Mouse (Mus musculus) spleen, postnatal 36 days (tissue): ENCODE results near the gene Cmc1.
"Not testable (repeated sequence)": the region's sequence is repeated elsewhere in the genome, so short reads cannot be mapped to it uniquely, and the experiment has no call there.

Experiments
- DNase-seq, 2 experiments: peaks; one replicate each; pipeline ENCODE4 v3.0.0; 2022; ENCODE audit warnings: low spot score in 2 of 2, mixed read lengths in 1 of 2

Gene Cmc1

GRCm38 (mm10) chr9:118140356-118140755 lies 9.6 kb downstream of the Cmc1 start:
- DNase-seq: not testable (repeated sequence)

GRCm38 (mm10) chr9:118110360-118110710 lies 39.6 kb downstream of the Cmc1 start:
- no peak for DNase-seq

GRCm38 (mm10) chr9:118109697-118110359 lies 40.1 kb downstream of the Cmc1 start:
- DNase-seq: peak; percentile 11 to 25

- no peak for DNase-seq
These were observed 41.4 kb downstream of the Cmc1 start for GRCm38 (mm10) chr9:118108527-118109011.

GRCm38 (mm10) chr9:118101802-118102201 lies 48.2 kb downstream of the Cmc1 start:
- DNase-seq: no peak

GRCm38 (mm10) chr9:118100484-118100883 lies 49.5 kb downstream of the Cmc1 start:
- DNase-seq: no peak

- no peak for DNase-seq
These were observed 50.6 kb downstream of the Cmc1 start for GRCm38 (mm10) chr9:118099395-118099794.

GRCm38 (mm10) chr9:118083834-118084233 lies 66.1 kb downstream of the Cmc1 start:
- DNase-seq: no peak

- DNase-seq: no peak
These were observed 67.2 kb downstream of the Cmc1 start for GRCm38 (mm10) chr9:118082575-118083431.

- no peak for DNase-seq
These were observed 76.6 kb downstream of the Cmc1 start for GRCm38 (mm10) chr9:118073358-118073757.

GRCm38 (mm10) chr9:118072101-118072500 lies 77.9 kb downstream of the Cmc1 start:
- DNase-seq: no peak

GRCm38 (mm10) chr9:118071337-118071736 lies 78.6 kb downstream of the Cmc1 start:
- no peak for DNase-seq

GRCm38 (mm10) chr9:118070442-118070841 lies 79.5 kb downstream of the Cmc1 start:
- no peak for DNase-seq

GRCm38 (mm10) chr9:118059101-118059500 lies 90.9 kb downstream of the Cmc1 start:
- DNase-seq: no peak

- no peak for DNase-seq
These were observed 96.7 kb downstream of the Cmc1 start for GRCm38 (mm10) chr9:118053286-118053685.

GRCm38 (mm10) chr9:118045011-118045533 lies 104.9 kb downstream of the Cmc1 start:
- no peak for DNase-seq

- DNase-seq: no peak
These were observed 106.4 kb downstream of the Cmc1 start for GRCm38 (mm10) chr9:118043581-118043980.

GRCm38 (mm10) chr9:118042738-118043137 lies 107.2 kb downstream of the Cmc1 start:
- no peak for DNase-seq

GRCm38 (mm10) chr9:118041646-118042045 lies 108.3 kb downstream of the Cmc1 start:
- no peak for DNase-seq

GRCm38 (mm10) chr9:118041022-118041400 lies 109.0 kb downstream of the Cmc1 start:
- DNase-seq: no peak

- DNase-seq: peak; percentile 99
These were observed 109.6 kb downstream of the Cmc1 start, which contains the start of gene Azi2 for GRCm38 (mm10) chr9:118040218-118041021. Gene Azi2, plus strand, starts transcription at chr9:118040499.

- no peak for DNase-seq
These were observed 115.0 kb downstream of the Cmc1 start for GRCm38 (mm10) chr9:118034990-118035389.
